In the genomic region with DNA sequence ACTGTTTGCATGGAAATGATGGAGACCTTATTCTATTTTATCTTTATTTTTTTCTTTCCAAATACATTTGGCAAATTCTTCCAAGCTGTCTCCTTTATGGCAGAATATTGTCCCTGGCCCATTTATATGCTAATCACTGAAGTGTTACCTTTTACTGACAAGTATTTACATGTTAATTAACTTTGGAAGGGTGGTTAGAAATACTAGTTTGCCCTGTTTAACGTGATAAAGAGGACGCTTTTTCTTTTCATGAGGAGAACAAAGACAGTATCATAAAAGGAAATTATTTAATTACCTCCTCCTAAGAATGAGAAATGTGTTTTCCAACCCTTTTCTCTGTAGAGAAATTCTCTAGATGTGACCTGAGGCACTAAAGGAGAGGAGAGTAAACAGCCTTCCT, we compare ENCODE assay signal across 24 mouse cellular contexts.
A peak's percentile ranks its signal among the peaks of the same experiment; 100 is the strongest.
DNase-seq lines count a peak whose midpoint lies in the region; ATAC-seq and TF ChIP-seq lines count a peak whose summit lies in the region.
"Had no signal": no experiment of that assay in that cellular context is flagged by ENCODE, and none has a peak within 500 bp of the region (broad histone marks: within the 10 kb centered on the region; RNA-seq: fewer than 3 reads in every experiment).

No protein-coding gene starts in this region.

- no peak overlapping the region for H3K27ac ChIP-seq in forebrain, embryonic 13.5 days
- H3K27ac ChIP-seq in forebrain, embryonic 15.5 days (replicated peaks): no peak overlapping the region
- no peak overlapping the region for H3K27ac ChIP-seq in forebrain, postnatal 0 days (ENCODE audit: low read depth, low read length)
- no peak overlapping the region for H3K27ac ChIP-seq in forebrain, embryonic 12.5 days
- H3K27ac ChIP-seq: embryonic facial prominence, embryonic 12.5 days; embryonic facial prominence, embryonic 15.5 days; gastrocnemius, adult 2 months; hindbrain, embryonic 10.5 days; hindbrain, embryonic 15.5 days had no signal

- no peaks in the 10 kb centered on the region for H3K9me3 ChIP-seq in forebrain, embryonic 13.5 days (replicated peaks)
- H3K9me3 ChIP-seq in forebrain, embryonic 15.5 days: no peaks in the 10 kb centered on the region
- no peaks in the 10 kb centered on the region for H3K9me3 ChIP-seq in forebrain, postnatal 0 days (ENCODE audit: low read length)
- no peaks in the 10 kb centered on the region for H3K9me3 ChIP-seq in forebrain, embryonic 12.5 days
- H3K9me3 ChIP-seq: embryonic facial prominence, embryonic 12.5 days; embryonic facial prominence, embryonic 15.5 days; hindbrain, embryonic 10.5 days; hindbrain, embryonic 15.5 days had no signal

- no peak for TF ChIP-seq CTCF in forebrain, postnatal 0 days (IDR thresholded peaks at IDR 0.05; ENCODE audit: low read depth)

- no peaks in the 10 kb centered on the region for H3K36me3 ChIP-seq in forebrain, embryonic 13.5 days (ENCODE audit: poor library complexity, severe bottlenecking)
- no peaks in the 10 kb centered on the region for H3K36me3 ChIP-seq in forebrain, embryonic 15.5 days
- no peaks in the 10 kb centered on the region for H3K36me3 ChIP-seq in forebrain, postnatal 0 days (ENCODE audit: insufficient read depth)
- no peaks in the 10 kb centered on the region for H3K36me3 ChIP-seq in forebrain, embryonic 12.5 days (replicated peaks)
- H3K36me3 ChIP-seq: embryonic facial prominence, embryonic 12.5 days; embryonic facial prominence, embryonic 15.5 days; hindbrain, embryonic 10.5 days; hindbrain, embryonic 15.5 days had no signal

- no peak overlapping the region for H3K9ac ChIP-seq in forebrain, embryonic 13.5 days
- H3K9ac ChIP-seq in forebrain, embryonic 15.5 days (replicated peaks): no peak overlapping the region
- no peak overlapping the region for H3K9ac ChIP-seq in forebrain, postnatal 0 days
- H3K9ac ChIP-seq in forebrain, embryonic 12.5 days: no peak overlapping the region
- H3K9ac ChIP-seq: embryonic facial prominence, embryonic 12.5 days; embryonic facial prominence, embryonic 15.5 days; hindbrain, embryonic 15.5 days had no signal

- WGBS in forebrain, embryonic 13.5 days: 5% methylated on average over 2 of the region's 2 CpGs
- under 1% methylated on average over 2 of the region's 2 CpGs for WGBS in forebrain, embryonic 15.5 days
- 12% methylated on average over 2 of the region's 2 CpGs for WGBS in forebrain, postnatal 0 days
- WGBS in forebrain, embryonic 12.5 days: 12% methylated on average over 2 of the region's 2 CpGs

- H3K27me3 ChIP-seq in forebrain, embryonic 13.5 days: no peaks in the 10 kb centered on the region
- no peaks in the 10 kb centered on the region for H3K27me3 ChIP-seq in forebrain, embryonic 15.5 days
- H3K27me3 ChIP-seq in forebrain, postnatal 0 days (ENCODE audit: insufficient read depth, low read length): no peaks in the 10 kb centered on the region
- no peaks in the 10 kb centered on the region for H3K27me3 ChIP-seq in forebrain, embryonic 12.5 days
- H3K27me3 ChIP-seq: embryonic facial prominence, embryonic 12.5 days; embryonic facial prominence, embryonic 15.5 days; hindbrain, embryonic 15.5 days had no signal

- H3K4me2 ChIP-seq in forebrain, embryonic 13.5 days: no peak overlapping the region
- H3K4me2 ChIP-seq in forebrain, embryonic 15.5 days (replicated peaks): no peak overlapping the region
- no peak overlapping the region for H3K4me2 ChIP-seq in forebrain, postnatal 0 days (ENCODE audit: low read depth)
- no peak overlapping the region for H3K4me2 ChIP-seq in forebrain, embryonic 12.5 days
- H3K4me2 ChIP-seq: embryonic facial prominence, embryonic 12.5 days; embryonic facial prominence, embryonic 15.5 days; heart, embryonic 11.5 days; hindbrain, embryonic 15.5 days had no signal

- DNase-seq in forebrain, postnatal 0 days: no peak
- DNase-seq in ES-CJ7 (ENCODE audit: low read depth, low spot score) (peak; percentile 69), WW6 (ENCODE audit: low read depth, low spot score) (peak; percentile 13)
- DNase-seq in frontal cortex, postnatal 36 days (ENCODE audit: low spot score in 2 of 2): no peak
- no peak for DNase-seq in heart, postnatal 4 days
- DNase-seq: adrenal gland, adult 8-10 months; adrenal gland, postnatal 25 days; cerebellum, adult 18-20 months; cerebellum, adult 9-10 months; cerebellum, postnatal 14 days; gastrocnemius, adult 2 months; gastrocnemius, postnatal 14 days; heart, adult 11 months; kidney, adult 2 months had no signal

- H3K4me3 ChIP-seq in forebrain, embryonic 13.5 days: no peak overlapping the region
- H3K4me3 ChIP-seq in forebrain, embryonic 15.5 days: no peak overlapping the region
- H3K4me3 ChIP-seq in forebrain, postnatal 0 days (ENCODE audit: low read depth, low read length): no peak overlapping the region
- no peak overlapping the region for H3K4me3 ChIP-seq in forebrain, embryonic 12.5 days (replicated peaks)
- H3K4me3 ChIP-seq: embryonic facial prominence, embryonic 12.5 days; embryonic facial prominence, embryonic 15.5 days; gastrocnemius, adult 2 months; hindbrain, embryonic 10.5 days; hindbrain, embryonic 15.5 days had no signal

- H3K4me1 ChIP-seq in forebrain, embryonic 13.5 days: peaks cover 17% of the 10 kb centered on the region
- H3K4me1 ChIP-seq in forebrain, embryonic 15.5 days: peaks cover 14% of the 10 kb centered on the region
- H3K4me1 ChIP-seq in forebrain, postnatal 0 days (ENCODE audit: insufficient read depth): no peaks in the 10 kb centered on the region
- peaks cover 15% of the 10 kb centered on the region for H3K4me1 ChIP-seq in forebrain, embryonic 12.5 days
- H3K4me1 ChIP-seq: embryonic facial prominence, embryonic 12.5 days; embryonic facial prominence, embryonic 15.5 days; hindbrain, embryonic 15.5 days had no signal

- ATAC-seq in forebrain, embryonic 13.5 days: 0 out of 2 replicates have a peak, but pooled peaks have one; percentile 33
- ATAC-seq in forebrain, embryonic 15.5 days (replicated peaks): no peak
- peak; percentile 58; the same call in 1 of the 2 replicates for ATAC-seq in forebrain, postnatal 0 days
- no peak for ATAC-seq in forebrain, embryonic 12.5 days (ENCODE audit: low FRiP score)
- ATAC-seq: activated CD4-positive, CD25-positive, alpha-beta regulatory T cell, adult 4 months; intestine, postnatal 0 days had no signal

Comparison
In these comparisons a context has a peak if more than half of its experiments do, and no peak if none do; other contexts are left out.
1. ATAC-seq: peak in forebrain, embryonic 13.5 days (single experiment) and forebrain, postnatal 0 days (single experiment); none in forebrain, embryonic 15.5 days (single experiment) and forebrain, embryonic 12.5 days (single experiment).
2. DNase-seq: peak in ES-CJ7 (single experiment) and WW6 (single experiment); none in forebrain, postnatal 0 days (single experiment), frontal cortex, postnatal 36 days (0 of 2) and heart, postnatal 4 days (single experiment).